Mouse (Mus musculus): ENCODE results near the gene Klf6.

DNA sequence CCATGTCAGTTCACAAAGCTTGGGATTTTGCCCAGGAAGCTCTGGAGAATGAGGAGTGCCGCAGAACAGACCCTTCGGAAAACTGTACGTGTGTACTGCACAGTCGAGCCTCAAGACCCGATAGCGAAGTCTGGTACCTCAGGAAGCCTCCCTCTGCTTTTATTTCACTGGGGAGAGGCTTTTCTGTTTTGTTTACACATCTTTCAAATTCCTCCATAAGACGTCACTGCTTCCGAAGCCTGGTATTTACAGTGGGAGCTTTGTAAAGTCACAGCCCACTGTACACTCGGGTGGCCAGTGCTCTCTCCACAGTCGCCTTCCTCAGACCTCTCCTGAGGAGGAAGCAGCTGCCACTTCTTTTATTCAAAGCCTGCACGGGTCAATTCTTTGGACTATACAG is 38.7 kb upstream of the Klf6 start:
- no peak for TF ChIP-seq CTCF (IDR thresholded peaks at IDR 0.05)
- TF ChIP-seq EP300 (IDR thresholded peaks at IDR 0.05; ENCODE audit: insufficient read depth, low read depth, low read length) = no peak
- no peak for TF ChIP-seq POLR2A (IDR thresholded peaks at IDR 0.05; ENCODE audit: insufficient read depth, low read depth, low read length)
